Mouse (Mus musculus) lung, postnatal 0 days (tissue): ENCODE measurements around the gene Kctd19. TPM values are rescaled to one million over a fixed set of nuclear protein-coding genes. Genes with fewer than 3 reads are reported as not detected.

ENCODE experiments used
- ATAC-seq: fragments of 200-750 bp; cut with Nextera tagmentation; 2 replicates; pipeline ENCODE4 v1.8.0; 2017; ENCODE audit warnings: moderate library complexity
- DNase-seq: peaks from one replicate; pipeline ENCODE4 v3.0.0-alpha.2; 2016; ENCODE audit warnings: low spot score
- H3K27ac ChIP-seq: fragments of 300-500 bp; sonication (generic); 2 replicates; pipeline ENCODE4 v1.5.1; 2014; ENCODE audit warnings: antibody characterized with exemption, mild to moderate bottlenecking, low read length, mixed read lengths
- H3K27me3 ChIP-seq: fragments of 300-500 bp; sonication (generic); replicated peaks from 2 replicates; pipeline ENCODE4 v1.6.1; 2014; ENCODE audit warnings: low read length, mixed read lengths; ENCODE audit not compliant: insufficient read depth
- H3K36me3 ChIP-seq: fragments of 300-500 bp; sonication (generic); 2 replicates; pipeline ENCODE4 v1.6.1; 2014; ENCODE audit warnings: low read length, mixed read lengths; ENCODE audit not compliant: insufficient read depth
- H3K4me1 ChIP-seq: fragments of 300-500 bp; sonication (generic); 2 replicates; pipeline ENCODE4 v1.6.1; 2014; ENCODE audit warnings: antibody characterized with exemption, low read depth, low read length, mixed read lengths; ENCODE audit not compliant: insufficient read depth
- H3K4me2 ChIP-seq: fragments of 300-500 bp; sonication (generic); replicated peaks from 2 replicates; pipeline ENCODE4 v1.6.1; 2014; ENCODE audit warnings: low read depth, mild to moderate bottlenecking, low read length, moderate library complexity, mixed read lengths
- H3K4me3 ChIP-seq: fragments of 300-500 bp; sonication (generic); 2 replicates; pipeline ENCODE4 v1.5.1; 2014; ENCODE audit warnings: low read depth, low read length
- H3K9ac ChIP-seq: fragments of 300-500 bp; sonication (generic); replicated peaks from 2 replicates; pipeline ENCODE4 v1.6.1; 2014; ENCODE audit warnings: low read depth, mild to moderate bottlenecking
- H3K9me3 ChIP-seq: fragments of 300-500 bp; sonication (generic); 2 replicates; pipeline ENCODE4 v1.6.1; 2016; ENCODE audit warnings: low read length, mixed read lengths
- CTCF ChIP-seq: IDR thresholded peaks from 2 replicates; pipeline ENCODE4 v1.5.1; 2016; ENCODE audit warnings: antibody characterized with exemption, mild to moderate bottlenecking
- EP300 ChIP-seq: IDR thresholded peaks from 2 replicates; pipeline ENCODE4 v1.6.1; 2016; ENCODE audit warnings: antibody characterized with exemption, mild to moderate bottlenecking, control low read depth
- WGBS: fragments of 180-500 bp; shearing (Covaris S2); extraction: QIAGEN DNeasy Blood & Tissue Kit; methylation state at CpG from one replicate; pipeline ENCODE4 v1.1.7; 2014; 5-methylcytosine and 5-hydroxymethylcytosine counted together
- polyA plus RNA-seq: library from polyadenylated mRNA; unstranded; fragments of >200 nt; fragmentation: Nextera tagmentation; extraction: Ambion mirVana; gene quantifications from 2 replicates; pipeline ENCODE4 v1.2.1, GENCODE M21; 2015

The Kctd19 gene
- polyA plus RNA-seq, 1 experiment from 2014 or later, result 0.38 TPM

DNA sequence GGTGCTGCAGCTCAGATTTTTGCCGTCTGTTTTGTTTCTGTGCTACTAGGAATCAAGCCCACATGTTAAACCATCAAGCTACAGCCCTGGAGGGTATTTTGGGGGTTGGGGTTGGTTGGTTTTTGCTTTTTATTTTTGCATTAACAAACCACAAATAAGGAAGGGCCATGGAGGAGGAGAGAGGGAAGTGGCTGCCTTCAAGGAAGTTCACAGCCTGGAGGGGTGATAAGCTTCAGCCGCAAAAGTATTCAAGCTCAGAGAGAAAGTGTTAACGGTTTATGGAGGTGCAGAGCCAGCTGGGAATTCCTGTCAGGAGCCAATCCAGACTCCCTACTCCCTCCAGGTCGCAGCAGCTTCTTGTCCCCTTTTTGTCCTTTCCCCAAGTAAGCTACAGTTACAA lies 74.3 kb downstream of the Kctd19 start:
- H3K4me1 ChIP-seq, result peaks cover 40% of the 10 kb centered on the region
- ATAC-seq (no peak), DNase-seq (peak; percentile 19)
- H3K9ac ChIP-seq, result no peak overlapping the region
- no peaks in the 10 kb centered on the region for H3K9me3 ChIP-seq
- peaks cover 47% of the 10 kb centered on the region for H3K36me3 ChIP-seq
- peak overlapping the region; percentile 86 for H3K27ac ChIP-seq
- no peak overlapping the region for H3K4me2 ChIP-seq
- WGBS, result 27% methylated on average over 4 of the region's 4 CpGs
- no peak overlapping the region for H3K4me3 ChIP-seq
- TF ChIP-seq EP300, result no peak
- no peak for TF ChIP-seq CTCF
- H3K27me3 ChIP-seq, result no peaks in the 10 kb centered on the region

GRCm38 (mm10) chr8:105336373-105337130 lies 76.8 kb downstream of the Kctd19 start:
- Histone ChIP-seq H3K27me3 (no peaks in the 10 kb centered on the region), H3K4me2 (no peak overlapping the region), H3K27ac (no peak overlapping the region), H3K36me3 (peaks cover 65% of the 10 kb centered on the region), H3K4me1 (peaks cover 28% of the 10 kb centered on the region), H3K9ac (no peak overlapping the region), H3K9me3 (no peaks in the 10 kb centered on the region), H3K4me3 (no peak overlapping the region)
- WGBS, result 80% methylated on average over 32 of the region's 32 CpGs
- ATAC-seq (no peak), DNase-seq (no peak)
- TF ChIP-seq CTCF, result no peak
- no peak for TF ChIP-seq EP300

Other genes starting within 250 kb of the Kctd19 start
- gene Cbfb, start 242.8 kb downstream of the Kctd19 start, polyA plus RNA-seq, result 29.0 and 31.5 TPM in 2 replicates
- 82.6 and 91.3 TPM in 2 replicates for gene D230025D16Rik, start 188.4 kb downstream of the Kctd19 start, polyA plus RNA-seq
- 24.6 and 24.8 TPM in 2 replicates for gene B3gnt9, start 158.3 kb downstream of the Kctd19 start, polyA plus RNA-seq
- 35.5 and 35.8 TPM in 2 replicates for gene Tradd, start 148.9 kb downstream of the Kctd19 start, polyA plus RNA-seq
- gene Fbxl8, start 148.9 kb downstream of the Kctd19 start, polyA plus RNA-seq, result 6.0 and 6.6 TPM in 2 replicates
- gene Hsf4, start 143.7 kb downstream of the Kctd19 start, polyA plus RNA-seq, result 1.7 and 2.0 TPM in 2 replicates
- 1.3 and 1.5 TPM in 2 replicates for gene Nol3, start 137.4 kb downstream of the Kctd19 start, polyA plus RNA-seq
- gene 4931428F04Rik, start 123.6 kb downstream of the Kctd19 start, polyA plus RNA-seq, result 2.4 and 2.7 TPM in 2 replicates
- 34.5 and 34.6 TPM in 2 replicates for gene Exoc3l, start 117.4 kb downstream of the Kctd19 start, polyA plus RNA-seq
- 29.8 and 32.7 TPM in 2 replicates for gene E2f4, start 115.8 kb downstream of the Kctd19 start, polyA plus RNA-seq
- gene Elmo3, start 107.9 kb downstream of the Kctd19 start, polyA plus RNA-seq, result 22.3 and 23.0 TPM in 2 replicates
- gene Lrrc29, start 87.2 kb downstream of the Kctd19 start, polyA plus RNA-seq, result 4.2 and 7.5 TPM in 2 replicates
- gene Tmem208, start 87.1 kb downstream of the Kctd19 start, polyA plus RNA-seq, result 116 and 141 TPM in 2 replicates
- gene Fhod1, start 65.5 kb downstream of the Kctd19 start, polyA plus RNA-seq, result 8.7 and 10.5 TPM in 2 replicates
- 1.7 and 1.9 TPM in 2 replicates for gene Slc9a5, start 64.7 kb downstream of the Kctd19 start, polyA plus RNA-seq
- gene Plekhg4, start 40.2 kb downstream of the Kctd19 start, polyA plus RNA-seq, result 0.20 and 0.26 TPM in 2 replicates
- gene Lrrc36, start 69 bp upstream of the Kctd19 start, polyA plus RNA-seq, result 3.7 and 3.9 TPM in 2 replicates
- gene Tppp3, start 58.0 kb upstream of the Kctd19 start, polyA plus RNA-seq, result 675 and 696 TPM in 2 replicates
- gene Zdhhc1, start 83.4 kb upstream of the Kctd19 start, polyA plus RNA-seq, result 40.6 and 41.7 TPM in 2 replicates
- gene Hsd11b2, start 105.3 kb upstream of the Kctd19 start, polyA plus RNA-seq, result 1.8 and 2.9 TPM in 2 replicates
- 141 and 146 TPM in 2 replicates for gene Atp6v0d1, start 152.5 kb upstream of the Kctd19 start, polyA plus RNA-seq
- gene Ripor1, start 191.8 kb upstream of the Kctd19 start, polyA plus RNA-seq, result 25.5 and 28.5 TPM in 2 replicates
- 71.3 and 73.6 TPM in 2 replicates for gene Ctcf, start 223.1 kb upstream of the Kctd19 start, polyA plus RNA-seq
- gene Agrp, start 223.9 kb upstream of the Kctd19 start, polyA plus RNA-seq, result 0.44 and 0.75 TPM in 2 replicates